In genomic region chr1:87626344-87626743, GRCm38 (mm10) we compare ENCODE assay signal across 8 mouse cellular contexts. TPM values are rescaled to one million over a fixed set of nuclear protein-coding genes. Genes with fewer than 3 reads are reported as not detected.
DNase-seq lines count a peak whose midpoint lies in the region; ATAC-seq and TF ChIP-seq lines count a peak whose summit lies in the region.

No protein-coding gene starts in this region.

- H3K79me2 ChIP-seq in C2C12 (ENCODE audit: control insufficient read depth, insufficient read depth): no peaks in the 10 kb centered on the region

- H3K9me3 ChIP-seq in intestine, embryonic 16.5 days (ENCODE audit: control insufficient read depth, low read length): no peaks in the 10 kb centered on the region

- H3K4me1 ChIP-seq in intestine, embryonic 16.5 days (ENCODE audit: control insufficient read depth, insufficient read depth, low read length): no peaks in the 10 kb centered on the region

- no peaks in the 10 kb centered on the region for H3K27me3 ChIP-seq in C2C12 (ENCODE audit: control insufficient read depth, insufficient read depth, insufficient read length)
- no peaks in the 10 kb centered on the region for H3K27me3 ChIP-seq in intestine, embryonic 16.5 days (replicated peaks; ENCODE audit: control insufficient read depth, insufficient read depth, low read length)

- no peak overlapping the region for H3ac ChIP-seq in C2C12 (ENCODE audit: control insufficient read depth, insufficient read length, low read depth)

- H3K27ac ChIP-seq in intestine, embryonic 16.5 days (ENCODE audit: low read length): no peak overlapping the region

- H3K9ac ChIP-seq in intestine, embryonic 16.5 days (ENCODE audit: low read depth, low read length): no peak overlapping the region

- H3K4me2 ChIP-seq in intestine, embryonic 16.5 days (ENCODE audit: low read depth, low read length): no peak overlapping the region

- no peaks in the 10 kb centered on the region for H3K79me3 ChIP-seq in C2C12 (ENCODE audit: low read depth)

- DNase-seq in adrenal gland, postnatal 14 days: peak; percentile 53
- DNase-seq in lung, postnatal 25 days (ENCODE audit: low spot score): peak; percentile 91
- peak; percentile 91 for DNase-seq in thymus, postnatal 0 days (ENCODE audit: low spot score)
- DNase-seq in urinary bladder, postnatal 10 days (ENCODE audit: low spot score): no peak
- no peak for DNase-seq in right cerebral cortex, postnatal 25 days

- ATAC-seq in intestine, embryonic 16.5 days: peak; percentile 53; the same call in 1 of the 2 replicates
- ATAC-seq in cerebellum, adult (ENCODE audit: insufficient number of reproducible peaks, low FRiP score, low TSS enrichment): no peak

- H3K36me3 ChIP-seq in C2C12 (ENCODE audit: control insufficient read depth, insufficient read depth): no peaks in the 10 kb centered on the region
- no peaks in the 10 kb centered on the region for H3K36me3 ChIP-seq in intestine, embryonic 16.5 days (ENCODE audit: control insufficient read depth, insufficient read depth, low read length)

- H3K4me3 ChIP-seq in C2C12 (ENCODE audit: insufficient read depth, poor library complexity, severe bottlenecking): no peak overlapping the region
- H3K4me3 ChIP-seq in intestine, embryonic 16.5 days (ENCODE audit: low read length): no peak overlapping the region

- WGBS in intestine, embryonic 16.5 days: 52% methylated on average over 2 of the region's 2 CpGs

- no peak for TF ChIP-seq CTCF in C2C12 (IDR thresholded peaks at IDR 0.05; ENCODE audit: control insufficient read depth, insufficient read depth, insufficient read length)

TF ChIP-seq in C2C12, 6 proteins besides CTCF, POLR2A, EP300 and RAD21:
- TF ChIP-seq MAX (IDR thresholded peaks at IDR 0.05): no peak
- TF ChIP-seq CEBPB (IDR thresholded peaks at IDR 0.05; ENCODE audit: low read depth): peak; percentile 53
- TF ChIP-seq USF1 (IDR thresholded peaks at IDR 0.05; ENCODE audit: low read depth): no peak
- no peak for TF ChIP-seq FOSL1 (IDR thresholded peaks at IDR 0.05; ENCODE audit: insufficient read depth, low read length, poor library complexity, severe bottlenecking)

RNA-seq across cellular contexts. Expression of gene Inpp5d, which starts 6.2 kb away (rescaled TPM):
- polyA plus RNA-seq in C2C12 (2012; fragmentation: generic; extraction: Trizol): 0.06 TPM
- 13.2 and 34.2 TPM in 2 replicates for total RNA-seq in adrenal gland, postnatal 14 days (2021)
- polyA plus RNA-seq in intestine, embryonic 16.5 days (2015; fragmentation: Nextera tagmentation; extraction: Ambion mirVana): 3.4 and 5.3 TPM in 2 replicates
- 41.0 and 43.6 TPM in 2 replicates for polyA plus RNA-seq in thymus, postnatal 0 days (2015; fragmentation: Nextera tagmentation; extraction: Ambion mirVana)

RNA-seq across cellular contexts. Expression of gene Ngef, which starts 52.7 kb away (rescaled TPM):
- 15.6 TPM for polyA plus RNA-seq in C2C12 (2012; fragmentation: generic; extraction: Trizol)
- 0.64 and 3.6 TPM in 2 replicates for total RNA-seq in adrenal gland, postnatal 14 days (2021)
- polyA plus RNA-seq in intestine, embryonic 16.5 days (2015; fragmentation: Nextera tagmentation; extraction: Ambion mirVana): 20.0 and 23.8 TPM in 2 replicates
- 0.10 and 0.18 TPM in 2 replicates for polyA plus RNA-seq in thymus, postnatal 0 days (2015; fragmentation: Nextera tagmentation; extraction: Ambion mirVana)

Comparison
In these comparisons a context has a peak if more than half of its experiments do, and no peak if none do; other contexts are left out.
1. DNase-seq: peak in adrenal gland, postnatal 14 days (single experiment), lung, postnatal 25 days (single experiment) and thymus, postnatal 0 days (single experiment); none in urinary bladder, postnatal 10 days (single experiment) and right cerebral cortex, postnatal 25 days (single experiment).
2. RNA of gene Ngef, which starts 52.7 kb away (polyA plus RNA-seq): 20.0 to 23.8 TPM in intestine, embryonic 16.5 days and 15.6 TPM in C2C12 (single experiment); 0.10 to 0.18 TPM in thymus, postnatal 0 days; every median in the first group is over 10 times any median in the second.